In genomic region chr5:3529585-3530189, GRCm38 (mm10) we compare ENCODE assay signal across 30 mouse cellular contexts. TPM values are rescaled to one million over a fixed set of nuclear protein-coding genes. Genes with fewer than 3 reads are reported as not detected.
DNase-seq lines count a peak whose midpoint lies in the region; ATAC-seq and TF ChIP-seq lines count a peak whose summit lies in the region.
"Had no signal": no experiment of that assay in that cellular context is flagged by ENCODE, and none has a peak within 500 bp of the region (broad histone marks: within the 10 kb centered on the region; RNA-seq: fewer than 3 reads in every experiment).

No protein-coding gene starts in this region.

- H3K9ac ChIP-seq in hindbrain, embryonic 15.5 days = no peak overlapping the region
- H3K9ac ChIP-seq in hindbrain, embryonic 12.5 days = no peak overlapping the region
- no peak overlapping the region for H3K9ac ChIP-seq in embryonic facial prominence, embryonic 15.5 days
- H3K9ac ChIP-seq in midbrain, embryonic 15.5 days = no peak overlapping the region
- H3K9ac ChIP-seq: embryonic facial prominence, embryonic 12.5 days; heart, embryonic 15.5 days; limb, embryonic 12.5 days; liver, embryonic 13.5 days; neural tube, embryonic 13.5 days; stomach, embryonic 15.5 days had no signal

- no peak overlapping the region for H3K4me2 ChIP-seq in hindbrain, embryonic 15.5 days
- no peak overlapping the region for H3K4me2 ChIP-seq in hindbrain, embryonic 12.5 days (replicated peaks)
- no peak overlapping the region for H3K4me2 ChIP-seq in embryonic facial prominence, embryonic 15.5 days (replicated peaks)
- H3K4me2 ChIP-seq in midbrain, embryonic 15.5 days = no peak overlapping the region
- H3K4me2 ChIP-seq: embryonic facial prominence, embryonic 12.5 days; heart, embryonic 15.5 days; limb, embryonic 12.5 days; liver, embryonic 13.5 days; neural tube, embryonic 13.5 days; stomach, embryonic 15.5 days had no signal

- no peaks in the 10 kb centered on the region for H3K27me3 ChIP-seq in hindbrain, embryonic 15.5 days
- no peaks in the 10 kb centered on the region for H3K27me3 ChIP-seq in hindbrain, embryonic 12.5 days
- H3K27me3 ChIP-seq in embryonic facial prominence, embryonic 15.5 days = no peaks in the 10 kb centered on the region
- H3K27me3 ChIP-seq in midbrain, embryonic 15.5 days (replicated peaks) = no peaks in the 10 kb centered on the region
- H3K27me3 ChIP-seq: CH12.LX; embryonic facial prominence, embryonic 12.5 days; heart, embryonic 15.5 days; limb, embryonic 12.5 days; liver, embryonic 13.5 days; neural tube, embryonic 13.5 days; stomach, embryonic 15.5 days had no signal

- ATAC-seq in hindbrain, embryonic 15.5 days (ENCODE audit: low FRiP score, low read depth) = 0 out of 2 replicates have a peak, but pooled peaks have one; percentile 34
- no peak; the same call in 1 of the 2 replicates for ATAC-seq in hindbrain, embryonic 12.5 days (ENCODE audit: low FRiP score)
- ATAC-seq in embryonic facial prominence, embryonic 15.5 days (ENCODE audit: insufficient number of reproducible peaks, low FRiP score, low TSS enrichment, low read depth) = peak; percentile 63; the same call in 1 of the 2 replicates
- ATAC-seq in midbrain, embryonic 15.5 days (replicated peaks) = peak; percentile 89
- ATAC-seq: intestine, embryonic 16.5 days had no signal

- no peak overlapping the region for H3K4me3 ChIP-seq in hindbrain, embryonic 15.5 days
- H3K4me3 ChIP-seq in hindbrain, embryonic 12.5 days = no peak overlapping the region
- no peak overlapping the region for H3K4me3 ChIP-seq in embryonic facial prominence, embryonic 15.5 days (replicated peaks)
- H3K4me3 ChIP-seq in midbrain, embryonic 15.5 days = no peak overlapping the region
- H3K4me3 ChIP-seq: embryonic facial prominence, embryonic 12.5 days; heart, embryonic 15.5 days; layer of hippocampus, adult 2 months; limb, embryonic 12.5 days; liver, embryonic 13.5 days; megakaryocyte, embryonic 14.5 days; myocyte; neural tube, embryonic 13.5 days; stomach, embryonic 15.5 days had no signal

- peak; percentile 55 for DNase-seq in brain, embryonic 14.5 days (ENCODE audit: low read depth)
- DNase-seq in layer of hippocampus, postnatal 25 days (ENCODE audit: extremely low spot score in 1 of 2, low spot score in 1 of 2) = no peak
- no peak for DNase-seq in heart, postnatal 4 days
- DNase-seq: adrenal gland, adult 2 months; B cell, adult 2 months; cerebellum, adult 11-12 months; cerebellum, postnatal 10 days; gastrocnemius, postnatal 36 days; kidney, adult 9 months; kidney, postnatal 25 days; layer of hippocampus, postnatal 36 days; liver, embryonic 13.5 days; lung, adult 2 months; lung, postnatal 36 days; thymus, postnatal 36 days had no signal

- H3K4me1 ChIP-seq in hindbrain, embryonic 15.5 days (replicated peaks) = no peaks in the 10 kb centered on the region
- peaks cover 7% of the 10 kb centered on the region for H3K4me1 ChIP-seq in hindbrain, embryonic 12.5 days
- H3K4me1 ChIP-seq in embryonic facial prominence, embryonic 15.5 days = 0 out of 2 replicates have a peak, but pooled peaks cover 8% of the 10 kb centered on the region
- H3K4me1 ChIP-seq in midbrain, embryonic 15.5 days = 0 out of 2 replicates have a peak, but pooled peaks cover 2% of the 10 kb centered on the region
- H3K4me1 ChIP-seq: embryonic facial prominence, embryonic 12.5 days; heart, embryonic 15.5 days; liver, embryonic 13.5 days; neural tube, embryonic 13.5 days; stomach, embryonic 15.5 days had no signal

- H3K36me3 ChIP-seq in hindbrain, embryonic 15.5 days = no peaks in the 10 kb centered on the region
- no peaks in the 10 kb centered on the region for H3K36me3 ChIP-seq in hindbrain, embryonic 12.5 days
- no peaks in the 10 kb centered on the region for H3K36me3 ChIP-seq in embryonic facial prominence, embryonic 15.5 days
- H3K36me3 ChIP-seq in midbrain, embryonic 15.5 days (replicated peaks) = no peaks in the 10 kb centered on the region
- H3K36me3 ChIP-seq: embryonic facial prominence, embryonic 12.5 days; heart, embryonic 15.5 days; limb, embryonic 12.5 days; liver, embryonic 13.5 days; neural tube, embryonic 13.5 days; stomach, embryonic 15.5 days had no signal

- no peak overlapping the region for H3K27ac ChIP-seq in hindbrain, embryonic 15.5 days (replicated peaks)
- H3K27ac ChIP-seq in hindbrain, embryonic 12.5 days = no peak overlapping the region
- H3K27ac ChIP-seq in embryonic facial prominence, embryonic 15.5 days (replicated peaks) = no peak overlapping the region
- no peak overlapping the region for H3K27ac ChIP-seq in midbrain, embryonic 15.5 days
- H3K27ac ChIP-seq: embryonic facial prominence, embryonic 12.5 days; heart, embryonic 15.5 days; layer of hippocampus, adult 2 months; limb, embryonic 12.5 days; liver, embryonic 13.5 days; neural tube, embryonic 13.5 days; stomach, embryonic 15.5 days had no signal

- no peak for TF ChIP-seq POLR2A in brain, embryonic 14.5 days (IDR thresholded peaks at IDR 0.05; ENCODE audit: borderline replicate concordance, extremely low read depth, insufficient read depth, insufficient read length, poor library complexity, severe bottlenecking)

- WGBS in hindbrain, embryonic 15.5 days = 62% methylated on average over 10 of the region's 10 CpGs
- WGBS in hindbrain, embryonic 12.5 days = 75% methylated on average over 10 of the region's 10 CpGs
- WGBS in embryonic facial prominence, embryonic 15.5 days = 34% methylated on average over 10 of the region's 10 CpGs
- 50% methylated on average over 10 of the region's 10 CpGs for WGBS in midbrain, embryonic 15.5 days

- no peak for TF ChIP-seq CTCF in brain, embryonic 14.5 days (IDR thresholded peaks at IDR 0.05; ENCODE audit: borderline replicate concordance, extremely low read depth, insufficient read depth, insufficient read length)

- H3K9me3 ChIP-seq in hindbrain, embryonic 15.5 days = no peaks in the 10 kb centered on the region
- H3K9me3 ChIP-seq in hindbrain, embryonic 12.5 days (replicated peaks) = no peaks in the 10 kb centered on the region
- H3K9me3 ChIP-seq in embryonic facial prominence, embryonic 15.5 days (replicated peaks) = no peaks in the 10 kb centered on the region
- H3K9me3 ChIP-seq in midbrain, embryonic 15.5 days = no peaks in the 10 kb centered on the region
- H3K9me3 ChIP-seq: embryonic facial prominence, embryonic 12.5 days; G1E; heart, embryonic 15.5 days; limb, embryonic 12.5 days; liver, embryonic 13.5 days; megakaryocyte, embryonic 14.5 days; neural tube, embryonic 13.5 days; stomach, embryonic 15.5 days had no signal

RNA-seq across cellular contexts. Expression of gene Fam133b, which starts 13.9 kb away (rescaled TPM):
- polyA plus RNA-seq in hindbrain, embryonic 15.5 days (2015; fragmentation: Nextera tagmentation; extraction: Ambion mirVana) = 22.6 and 26.0 TPM in 2 replicates
- 32.4 and 35.1 TPM in 2 replicates for polyA plus RNA-seq in hindbrain, embryonic 12.5 days (2016; fragmentation: Nextera tagmentation; extraction: Ambion mirVana)
- 26.6 and 27.1 TPM in 2 replicates for polyA plus RNA-seq in brain, embryonic 14.5 days (2012; rRNA removed)
- polyA plus RNA-seq in embryonic facial prominence, embryonic 15.5 days (2015; fragmentation: Nextera tagmentation; extraction: Ambion mirVana) = 24.7 and 26.9 TPM in 2 replicates
- 20.7 and 25.9 TPM in 2 replicates for polyA plus RNA-seq in midbrain, embryonic 15.5 days (2015; fragmentation: Nextera tagmentation; extraction: Ambion mirVana)
- total RNA-seq in layer of hippocampus, postnatal 25 days (2021) = 10 to 100 TPM; 37.5 to 46.2 TPM
- 10 to 100 TPM; 23.1 to 24.3 TPM for total RNA-seq in heart, postnatal 4 days (2021)

RNA-seq across cellular contexts. Expression of gene 1700109H08Rik, which starts 41.7 kb away (rescaled TPM):
- polyA plus RNA-seq in hindbrain, embryonic 15.5 days (2015; fragmentation: Nextera tagmentation; extraction: Ambion mirVana) = 2.2 and 2.9 TPM in 2 replicates
- polyA plus RNA-seq in hindbrain, embryonic 12.5 days (2016; fragmentation: Nextera tagmentation; extraction: Ambion mirVana) = 3.2 and 4.6 TPM in 2 replicates
- polyA plus RNA-seq in brain, embryonic 14.5 days (2012; rRNA removed) = 5.5 and 5.8 TPM in 2 replicates
- polyA plus RNA-seq in embryonic facial prominence, embryonic 15.5 days (2015; fragmentation: Nextera tagmentation; extraction: Ambion mirVana) = 2.3 and 2.8 TPM in 2 replicates
- 2.5 and 3.7 TPM in 2 replicates for polyA plus RNA-seq in midbrain, embryonic 15.5 days (2015; fragmentation: Nextera tagmentation; extraction: Ambion mirVana)
- total RNA-seq in layer of hippocampus, postnatal 25 days (2021) = 1 to 10 TPM; 2.5 to 7.3 TPM
- 1 to 10 TPM; 3.9 to 4.2 TPM for total RNA-seq in heart, postnatal 4 days (2021)
